Mouse (Mus musculus) CH12.LX (cell line): ENCODE data around the gene Hcrtr1.
A peak's percentile ranks its signal among the peaks of the same experiment; 100 is the strongest.

Experiments
- CHD2 ChIP-seq: IDR thresholded peaks from 2 replicates; pipeline ENCODE4 v1.6.1; 2011; ENCODE audit warnings: low read length, improper control_type of control experiment
- CTCF ChIP-seq, 2 experiments: IDR thresholded peaks in 1 of 2; conservative IDR thresholded peaks in 1 of 2; 2 replicates each; pipeline ENCODE4 v1.5.1; 2011 to 2012; ENCODE audit warnings: low read depth in 2 of 2, low read length in 2 of 2, improper control_type of control experiment in 1 of 2, inconsistent platforms in 1 of 2, mild to moderate bottlenecking in 1 of 2, moderate library complexity in 1 of 2
- EP300 ChIP-seq: IDR thresholded peaks from 2 replicates; pipeline ENCODE4 v1.6.1; 2011; ENCODE audit warnings: low read length, improper control_type of control experiment
- ETS1 ChIP-seq: conservative IDR thresholded peaks from 2 replicates; pipeline ENCODE4 v1.6.1; 2012; ENCODE audit warnings: low read depth, mild to moderate bottlenecking, inconsistent platforms, low read length, improper control_type of control experiment, moderate library complexity
- KAT2A ChIP-seq: IDR thresholded peaks from 2 replicates; pipeline ENCODE4 v1.6.1; 2012; ENCODE audit warnings: low read length, improper control_type of control experiment, inconsistent platforms; ENCODE audit not compliant: insufficient replicate concordance
- MAX ChIP-seq: IDR thresholded peaks from 2 replicates; pipeline ENCODE4 v1.6.1; 2011; ENCODE audit warnings: low read length, improper control_type of control experiment
- MAZ ChIP-seq: IDR thresholded peaks from 2 replicates; pipeline ENCODE4 v1.6.1; 2012; ENCODE audit warnings: low read depth, mild to moderate bottlenecking, inconsistent platforms, low read length, improper control_type of control experiment, moderate library complexity
- NELFE ChIP-seq: IDR thresholded peaks from 2 replicates; pipeline ENCODE4 v1.6.1; 2011; ENCODE audit warnings: low read depth, low read length, improper control_type of control experiment
- SIN3A ChIP-seq: IDR thresholded peaks from 2 replicates; pipeline ENCODE4 v1.6.1; 2012; ENCODE audit warnings: low read length, improper control_type of control experiment, inconsistent platforms
- TBP ChIP-seq: conservative IDR thresholded peaks from 2 replicates; pipeline ENCODE4 v1.6.1; 2011; ENCODE audit warnings: low read depth, low read length, improper control_type of control experiment
- USF2 ChIP-seq: conservative IDR thresholded peaks from 2 replicates; pipeline ENCODE4 v1.6.1; 2011; ENCODE audit warnings: low read depth, low read length, improper control_type of control experiment

GRCm38 (mm10) chr4:130176156-130176720 lies 37.1 kb upstream of the Hcrtr1 start:
- TF ChIP-seq EP300 (no peak), NELFE (no peak), USF2 (no peak), CTCF (conservative IDR thresholded peaks at IDR 0.05 in 1 of 2, IDR thresholded peaks at IDR 0.05 in 1 of 2; ENCODE audit: low read depth in 2 of 2, low read length in 2 of 2) (no peak), ETS1 (no peak), MAZ (no peak), MAX (no peak), TBP (no peak), KAT2A (no peak), CHD2 (peak; percentile 37; the same call in 1 of the 2 replicates), SIN3A (no peak)
